Comparison of ENCODE assay signal across 32 mouse cellular contexts in genomic region chr17:94254801-94255200, GRCm38 (mm10).
DNase-seq lines count a peak whose midpoint lies in the region; ATAC-seq and TF ChIP-seq lines count a peak whose summit lies in the region.
"Had no signal": no experiment of that assay in that cellular context is flagged by ENCODE, and none has a peak within 500 bp of the region (broad histone marks: within the 10 kb centered on the region; RNA-seq: fewer than 3 reads in every experiment).

No protein-coding gene starts in this region.

- TF ChIP-seq CTCF in left cerebral cortex, adult 2 months (IDR thresholded peaks at IDR 0.05): no peak

- no peaks in the 10 kb centered on the region for H3K4me1 ChIP-seq in midbrain, embryonic 15.5 days
- H3K4me1 ChIP-seq in midbrain, embryonic 14.5 days (ENCODE audit: control insufficient read depth, insufficient read depth, low read length): no peaks in the 10 kb centered on the region
- H3K4me1 ChIP-seq: embryonic facial prominence, embryonic 13.5 days; forebrain, embryonic 10.5 days; forebrain, embryonic 15.5 days; hindbrain, embryonic 12.5 days; intestine, embryonic 15.5 days; midbrain, embryonic 13.5 days had no signal

- DNase-seq in right cerebral cortex, adult 18-20 months: peak; percentile 76
- no peak for DNase-seq in right cerebral cortex, postnatal 4 days
- peak; percentile 18 to 20 for DNase-seq in left cerebral cortex, adult 2 months (ENCODE audit: extremely low spot score in 1 of 2, low spot score in 2 of 2)
- DNase-seq in right cerebral cortex, postnatal 10 days (ENCODE audit: low spot score in 2 of 2): peak; percentile 30 to 52
- no peak for DNase-seq in midbrain, embryonic 14.5 days
- DNase-seq in layer of hippocampus, postnatal 10 days (ENCODE audit: low spot score in 2 of 2): no peak
- DNase-seq: adrenal gland, postnatal 14 days; cerebellum, adult 18-20 months; cerebellum, postnatal 10 days; gastrocnemius, postnatal 36 days; heart, adult 18-20 months; heart, postnatal 36 days; kidney, adult 2 months; kidney, postnatal 10 days; liver; lung, adult 2 months; lung, postnatal 10 days; thymus, adult 2 months; thymus, postnatal 36 days had no signal

- H3K27me3 ChIP-seq in midbrain, embryonic 15.5 days (replicated peaks): no peaks in the 10 kb centered on the region
- H3K27me3 ChIP-seq in midbrain, embryonic 14.5 days (ENCODE audit: control insufficient read depth, insufficient read depth, low read length): no peaks in the 10 kb centered on the region
- H3K27me3 ChIP-seq: embryonic facial prominence, embryonic 13.5 days; forebrain, embryonic 15.5 days; hindbrain, embryonic 12.5 days; intestine, embryonic 15.5 days; midbrain, embryonic 13.5 days had no signal

- WGBS in midbrain, embryonic 15.5 days: 87% methylated on average over 3 of the region's 3 CpGs
- 88% methylated on average over 3 of the region's 3 CpGs for WGBS in midbrain, embryonic 14.5 days

- H3K9me3 ChIP-seq in midbrain, embryonic 15.5 days: no peaks in the 10 kb centered on the region
- no peaks in the 10 kb centered on the region for H3K9me3 ChIP-seq in midbrain, embryonic 14.5 days (ENCODE audit: control insufficient read depth, low read length)
- H3K9me3 ChIP-seq: embryonic facial prominence, embryonic 13.5 days; forebrain, embryonic 10.5 days; forebrain, embryonic 15.5 days; hindbrain, embryonic 12.5 days; intestine, embryonic 15.5 days; midbrain, embryonic 13.5 days had no signal

- no peak for ATAC-seq in midbrain, embryonic 15.5 days (replicated peaks)
- ATAC-seq in midbrain, embryonic 14.5 days (ENCODE audit: low FRiP score, low TSS enrichment): no peak
- ATAC-seq: CD4-positive, CD25-positive, alpha-beta regulatory T cell, adult 4 months; forebrain, embryonic 15.5 days; hindbrain, postnatal 0 days; intestine, embryonic 15.5 days; midbrain, embryonic 13.5 days had no signal

- H3K27ac ChIP-seq in left cerebral cortex, adult 2 months: peak overlapping the region; percentile 82
- no peak overlapping the region for H3K27ac ChIP-seq in midbrain, embryonic 15.5 days
- H3K27ac ChIP-seq in midbrain, embryonic 14.5 days (replicated peaks; ENCODE audit: low read depth, low read length): no peak overlapping the region
- H3K27ac ChIP-seq: embryonic facial prominence, embryonic 13.5 days; forebrain, embryonic 10.5 days; forebrain, embryonic 15.5 days; hindbrain, embryonic 12.5 days; hindbrain, postnatal 0 days; intestine, embryonic 15.5 days; liver, embryonic 14.5 days; macrophage; midbrain, embryonic 13.5 days; stomach, postnatal 0 days had no signal

- no peak overlapping the region for H3K4me3 ChIP-seq in left cerebral cortex, adult 2 months
- H3K4me3 ChIP-seq in midbrain, embryonic 15.5 days: no peak overlapping the region
- no peak overlapping the region for H3K4me3 ChIP-seq in midbrain, embryonic 14.5 days (replicated peaks; ENCODE audit: low read depth, low read length)
- H3K4me3 ChIP-seq: embryonic facial prominence, embryonic 13.5 days; forebrain, embryonic 10.5 days; forebrain, embryonic 15.5 days; hindbrain, embryonic 12.5 days; intestine, embryonic 15.5 days; midbrain, embryonic 13.5 days had no signal

- H3K4me2 ChIP-seq in midbrain, embryonic 15.5 days: no peak overlapping the region
- H3K4me2 ChIP-seq in midbrain, embryonic 14.5 days (ENCODE audit: low read length): no peak overlapping the region
- H3K4me2 ChIP-seq: embryonic facial prominence, embryonic 13.5 days; forebrain, embryonic 15.5 days; heart, embryonic 11.5 days; hindbrain, embryonic 12.5 days; intestine, embryonic 15.5 days; midbrain, embryonic 13.5 days had no signal

- intact Hi-C loops in left cerebral cortex, adult 2 months (cut with DNase I): loop anchor here (1.0 to 10.0 kb wide), 4 partner anchors 28 to 330 kb away; no protein-coding TSS in a partner anchor

- no peaks in the 10 kb centered on the region for H3K36me3 ChIP-seq in midbrain, embryonic 15.5 days (replicated peaks)
- H3K36me3 ChIP-seq in midbrain, embryonic 14.5 days (ENCODE audit: control insufficient read depth, insufficient read depth, low read length): no peaks in the 10 kb centered on the region
- H3K36me3 ChIP-seq: embryonic facial prominence, embryonic 13.5 days; forebrain, embryonic 10.5 days; forebrain, embryonic 15.5 days; hindbrain, embryonic 12.5 days; intestine, embryonic 15.5 days; midbrain, embryonic 13.5 days had no signal

- H3K9ac ChIP-seq in midbrain, embryonic 15.5 days: no peak overlapping the region
- H3K9ac ChIP-seq in midbrain, embryonic 14.5 days (replicated peaks; ENCODE audit: low read length): no peak overlapping the region
- H3K9ac ChIP-seq: embryonic facial prominence, embryonic 13.5 days; forebrain, embryonic 15.5 days; hindbrain, embryonic 12.5 days; intestine, embryonic 15.5 days; liver, embryonic 14.5 days; midbrain, embryonic 13.5 days had no signal

Comparison
In these comparisons a context has a peak if more than half of its experiments do, and no peak if none do; other contexts are left out.
1. DNase-seq: peak in right cerebral cortex, adult 18-20 months (single experiment), left cerebral cortex, adult 2 months (2 of 2) and right cerebral cortex, postnatal 10 days (2 of 2); none in right cerebral cortex, postnatal 4 days (single experiment), midbrain, embryonic 14.5 days (single experiment) and layer of hippocampus, postnatal 10 days (0 of 2).